Comparison of ENCODE assay signal across 8 mouse cellular contexts in the genomic region with DNA sequence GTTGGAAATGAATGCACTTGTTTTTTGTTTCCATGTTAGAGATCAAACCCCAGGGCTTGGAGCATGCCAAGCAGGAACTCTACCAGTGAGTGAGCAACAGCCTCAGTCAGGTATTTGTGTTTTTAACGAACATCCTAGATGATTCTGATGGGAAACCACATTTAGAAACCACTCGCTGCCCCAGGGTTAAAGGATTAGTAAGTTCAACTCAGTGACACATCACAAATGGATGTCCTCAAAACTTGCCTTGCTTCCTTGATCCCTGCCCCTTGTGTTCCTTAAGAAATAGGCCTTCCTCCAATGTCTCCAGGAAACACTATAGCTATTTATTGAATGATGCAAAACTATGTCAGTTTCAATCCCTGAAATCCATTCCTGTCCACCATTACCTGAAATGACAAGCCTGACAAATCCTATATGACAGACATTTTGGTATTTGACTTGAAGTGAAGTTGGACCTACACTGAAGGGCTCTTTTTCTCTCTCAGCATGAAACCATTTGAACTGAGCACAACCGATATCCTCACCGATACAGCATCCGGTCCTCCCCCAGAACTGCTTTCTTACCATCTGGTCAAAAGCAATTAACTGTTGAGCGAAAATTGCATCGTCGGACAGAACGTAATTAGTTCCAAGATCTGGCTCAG. TPM values are rescaled to one million over a fixed set of nuclear protein-coding genes. Genes with fewer than 3 reads are reported as not detected.
DNase-seq lines count a peak whose midpoint lies in the region; ATAC-seq and TF ChIP-seq lines count a peak whose summit lies in the region.

No protein-coding gene starts in this region.

- DNase-seq in kidney, postnatal 10 days = no peak
- no peak for DNase-seq in urinary bladder, postnatal 10 days (ENCODE audit: low spot score)
- no peak for DNase-seq in yolk sac, embryonic 10.5 days (ENCODE audit: low spot score)
- no peak for DNase-seq in T-cell, adult 2 months (ENCODE audit: low spot score)

- H3K4me1 ChIP-seq in kidney, embryonic 15.5 days = peaks cover 32% of the 10 kb centered on the region
- H3K4me1 ChIP-seq in bone marrow, adult 2 months (ENCODE audit: control insufficient read depth, insufficient read depth, low read length) = no peaks in the 10 kb centered on the region; the same call in 1 of the 2 replicates
- peaks cover 35% of the 10 kb centered on the region for H3K4me1 ChIP-seq in hindbrain, embryonic 13.5 days (replicated peaks)
- peaks cover 25% of the 10 kb centered on the region for H3K4me1 ChIP-seq in midbrain, embryonic 15.5 days

- H3K9ac ChIP-seq in kidney, embryonic 15.5 days = peak overlapping the region; percentile 89
- peak overlapping the region; percentile 90 for H3K9ac ChIP-seq in hindbrain, embryonic 13.5 days
- H3K9ac ChIP-seq in midbrain, embryonic 15.5 days = peak overlapping the region; percentile 53

- H3K27ac ChIP-seq in kidney, embryonic 15.5 days = peak overlapping the region; percentile 84
- 0 out of 2 replicates have a peak overlapping the region, but pooled peaks have one; percentile 15 for H3K27ac ChIP-seq in bone marrow, adult 2 months (ENCODE audit: control insufficient read depth, insufficient read depth, low read depth, low read length, poor library complexity)
- H3K27ac ChIP-seq in hindbrain, embryonic 13.5 days = peak overlapping the region; percentile 85
- H3K27ac ChIP-seq in midbrain, embryonic 15.5 days = peak overlapping the region; percentile 78

- H3K4me2 ChIP-seq in kidney, embryonic 15.5 days = peak overlapping the region; percentile 91
- H3K4me2 ChIP-seq in hindbrain, embryonic 13.5 days = peak overlapping the region; percentile 88
- peak overlapping the region; percentile 88 for H3K4me2 ChIP-seq in midbrain, embryonic 15.5 days

- no peaks in the 10 kb centered on the region for H3K27me3 ChIP-seq in kidney, embryonic 15.5 days
- no peaks in the 10 kb centered on the region for H3K27me3 ChIP-seq in hindbrain, embryonic 13.5 days
- no peaks in the 10 kb centered on the region for H3K27me3 ChIP-seq in midbrain, embryonic 15.5 days (replicated peaks)

- no peaks in the 10 kb centered on the region for H3K9me3 ChIP-seq in kidney, embryonic 15.5 days (replicated peaks)
- no peaks in the 10 kb centered on the region for H3K9me3 ChIP-seq in hindbrain, embryonic 13.5 days
- no peaks in the 10 kb centered on the region for H3K9me3 ChIP-seq in midbrain, embryonic 15.5 days

- TF ChIP-seq CTCF in bone marrow, adult 2 months (IDR thresholded peaks at IDR 0.05; ENCODE audit: control insufficient read depth, insufficient read depth, low read length) = no peak

- no peak for TF ChIP-seq POLR2A in bone marrow, adult 2 months (IDR thresholded peaks at IDR 0.05; ENCODE audit: borderline replicate concordance, control insufficient read depth, low read depth, low read length)

- H3K36me3 ChIP-seq in kidney, embryonic 15.5 days = peaks cover 13% of the 10 kb centered on the region
- peaks cover 13% of the 10 kb centered on the region for H3K36me3 ChIP-seq in hindbrain, embryonic 13.5 days
- peaks cover 4% of the 10 kb centered on the region; the same call in 1 of the 2 replicates for H3K36me3 ChIP-seq in midbrain, embryonic 15.5 days (replicated peaks)

- H3K4me3 ChIP-seq in kidney, embryonic 15.5 days (replicated peaks) = peak overlapping the region; percentile 98
- H3K4me3 ChIP-seq in bone marrow, adult 2 months (replicated peaks; ENCODE audit: control insufficient read depth, low read depth, low read length) = peak overlapping the region; percentile 79
- H3K4me3 ChIP-seq in hindbrain, embryonic 13.5 days = peak overlapping the region; percentile 80
- peak overlapping the region; percentile 50 for H3K4me3 ChIP-seq in midbrain, embryonic 15.5 days

- no peak for ATAC-seq in kidney, embryonic 15.5 days (replicated peaks; ENCODE audit: low FRiP score)
- ATAC-seq in hindbrain, embryonic 13.5 days (ENCODE audit: low FRiP score) = no peak
- no peak for ATAC-seq in midbrain, embryonic 15.5 days (replicated peaks)

- 15% methylated on average over 9 of the region's 9 CpGs for WGBS in kidney, embryonic 15.5 days
- WGBS in bone marrow, adult 2 months = 6% methylated on average over 9 of the region's 9 CpGs
- 22% methylated on average over 9 of the region's 9 CpGs for whole genome bisulfite sequencing in hindbrain, embryonic 13.5 days
- WGBS in midbrain, embryonic 15.5 days = 15% methylated on average over 9 of the region's 9 CpGs

RNA-seq across cellular contexts. Expression of a gene that starts 18.8 kb away (rescaled TPM):
- 25.1 and 26.3 TPM in 2 replicates for polyA plus RNA-seq in kidney, embryonic 15.5 days (2015; fragmentation: Nextera tagmentation; extraction: Ambion mirVana)
- polyA plus RNA-seq in bone marrow, adult 2 months (2011; ENCODE audit: insufficient read depth, insufficient read length, low replicate concordance, missing spikeins) = 12.5 and 22.7 TPM in 2 replicates
- 42.2 and 45.1 TPM in 2 replicates for polyA plus RNA-seq in hindbrain, embryonic 13.5 days (2015; fragmentation: Nextera tagmentation; extraction: Ambion mirVana)
- polyA plus RNA-seq in midbrain, embryonic 15.5 days (2015; fragmentation: Nextera tagmentation; extraction: Ambion mirVana) = 50.6 and 50.9 TPM in 2 replicates

RNA-seq across cellular contexts. Expression of a gene that starts 27.2 kb away (rescaled TPM):
- 83.3 and 87.0 TPM in 2 replicates for polyA plus RNA-seq in kidney, embryonic 15.5 days (2015; fragmentation: Nextera tagmentation; extraction: Ambion mirVana)
- polyA plus RNA-seq in bone marrow, adult 2 months (2011; ENCODE audit: insufficient read depth, insufficient read length, low replicate concordance, missing spikeins) = 60.8 and 96.2 TPM in 2 replicates
- 43.4 and 44.9 TPM in 2 replicates for polyA plus RNA-seq in hindbrain, embryonic 13.5 days (2015; fragmentation: Nextera tagmentation; extraction: Ambion mirVana)
- 43.1 and 46.7 TPM in 2 replicates for polyA plus RNA-seq in midbrain, embryonic 15.5 days (2015; fragmentation: Nextera tagmentation; extraction: Ambion mirVana)

RNA-seq across cellular contexts. Expression of a gene that starts 32.5 kb away (rescaled TPM):
- polyA plus RNA-seq in kidney, embryonic 15.5 days (2015; fragmentation: Nextera tagmentation; extraction: Ambion mirVana) = 272 and 286 TPM in 2 replicates
- 119 and 144 TPM in 2 replicates for polyA plus RNA-seq in bone marrow, adult 2 months (2011; ENCODE audit: insufficient read depth, insufficient read length, low replicate concordance, missing spikeins)
- polyA plus RNA-seq in hindbrain, embryonic 13.5 days (2015; fragmentation: Nextera tagmentation; extraction: Ambion mirVana) = 225 and 241 TPM in 2 replicates
- polyA plus RNA-seq in midbrain, embryonic 15.5 days (2015; fragmentation: Nextera tagmentation; extraction: Ambion mirVana) = 231 and 247 TPM in 2 replicates

RNA-seq across cellular contexts. Expression of a gene that starts 34.5 kb away (rescaled TPM):
- not detected in 2 replicates for polyA plus RNA-seq in kidney, embryonic 15.5 days (2015; fragmentation: Nextera tagmentation; extraction: Ambion mirVana)
- 3.0 TPM in 1 of 2 replicates, not detected in the other for polyA plus RNA-seq in bone marrow, adult 2 months (2011; ENCODE audit: insufficient read depth, insufficient read length, low replicate concordance, missing spikeins)
- polyA plus RNA-seq in hindbrain, embryonic 13.5 days (2015; fragmentation: Nextera tagmentation; extraction: Ambion mirVana) = not detected in 2 replicates
- not detected in 2 replicates for polyA plus RNA-seq in midbrain, embryonic 15.5 days (2015; fragmentation: Nextera tagmentation; extraction: Ambion mirVana)

RNA-seq across cellular contexts. Expression of a gene that starts 44.1 kb away (rescaled TPM):
- 0.03 TPM in 1 of 2 replicates, not detected in the other for polyA plus RNA-seq in kidney, embryonic 15.5 days (2015; fragmentation: Nextera tagmentation; extraction: Ambion mirVana)
- polyA plus RNA-seq in bone marrow, adult 2 months (2011; ENCODE audit: insufficient read depth, insufficient read length, low replicate concordance, missing spikeins) = not detected in 2 replicates
- polyA plus RNA-seq in hindbrain, embryonic 13.5 days (2015; fragmentation: Nextera tagmentation; extraction: Ambion mirVana) = not detected in 2 replicates
- not detected in 2 replicates for polyA plus RNA-seq in midbrain, embryonic 15.5 days (2015; fragmentation: Nextera tagmentation; extraction: Ambion mirVana)

Comparison
In these comparisons a context has a peak if more than half of its experiments do, and no peak if none do; other contexts are left out.
1. H3K27ac ChIP-seq: peak in every context shown above with its lines; median percentile 85 in hindbrain, embryonic 13.5 days; 84 in kidney, embryonic 15.5 days; 78 in midbrain, embryonic 15.5 days; 15 in bone marrow, adult 2 months.